Mouse (Mus musculus) lung, postnatal 0 days (tissue): ENCODE measurements at regions not wholly inside any gene's neighbourhood (a gene's known extent, or its start where the extent isn't known, plus 50 kb on each side); places are given as distances from the start of the nearest gene placed in this dataset.

Source experiments
- ATAC-seq: fragments of 200-750 bp; cut with Nextera tagmentation; 2 replicates; pipeline ENCODE4 v1.8.0; 2017; ENCODE audit warnings: moderate library complexity
- DNase-seq: peaks from one replicate; pipeline ENCODE4 v3.0.0-alpha.2; 2016; ENCODE audit warnings: low spot score
- H3K27ac ChIP-seq: fragments of 300-500 bp; sonication (generic); 2 replicates; pipeline ENCODE4 v1.5.1; 2014; ENCODE audit warnings: antibody characterized with exemption, mild to moderate bottlenecking, low read length, mixed read lengths
- H3K27me3 ChIP-seq: fragments of 300-500 bp; sonication (generic); replicated peaks from 2 replicates; pipeline ENCODE4 v1.6.1; 2014; ENCODE audit warnings: low read length, mixed read lengths; ENCODE audit not compliant: insufficient read depth
- H3K36me3 ChIP-seq: fragments of 300-500 bp; sonication (generic); 2 replicates; pipeline ENCODE4 v1.6.1; 2014; ENCODE audit warnings: low read length, mixed read lengths; ENCODE audit not compliant: insufficient read depth
- H3K4me1 ChIP-seq: fragments of 300-500 bp; sonication (generic); 2 replicates; pipeline ENCODE4 v1.6.1; 2014; ENCODE audit warnings: antibody characterized with exemption, low read depth, low read length, mixed read lengths; ENCODE audit not compliant: insufficient read depth
- H3K4me2 ChIP-seq: fragments of 300-500 bp; sonication (generic); replicated peaks from 2 replicates; pipeline ENCODE4 v1.6.1; 2014; ENCODE audit warnings: low read depth, mild to moderate bottlenecking, low read length, moderate library complexity, mixed read lengths
- H3K4me3 ChIP-seq: fragments of 300-500 bp; sonication (generic); 2 replicates; pipeline ENCODE4 v1.5.1; 2014; ENCODE audit warnings: low read depth, low read length
- H3K9ac ChIP-seq: fragments of 300-500 bp; sonication (generic); replicated peaks from 2 replicates; pipeline ENCODE4 v1.6.1; 2014; ENCODE audit warnings: low read depth, mild to moderate bottlenecking
- H3K9me3 ChIP-seq: fragments of 300-500 bp; sonication (generic); 2 replicates; pipeline ENCODE4 v1.6.1; 2016; ENCODE audit warnings: low read length, mixed read lengths
- CTCF ChIP-seq: IDR thresholded peaks from 2 replicates; pipeline ENCODE4 v1.5.1; 2016; ENCODE audit warnings: antibody characterized with exemption, mild to moderate bottlenecking
- EP300 ChIP-seq: IDR thresholded peaks from 2 replicates; pipeline ENCODE4 v1.6.1; 2016; ENCODE audit warnings: antibody characterized with exemption, mild to moderate bottlenecking, control low read depth
- WGBS: fragments of 180-500 bp; shearing (Covaris S2); extraction: QIAGEN DNeasy Blood & Tissue Kit; methylation state at CpG from one replicate; pipeline ENCODE4 v1.1.7; 2014; 5-methylcytosine and 5-hydroxymethylcytosine counted together

DNA sequence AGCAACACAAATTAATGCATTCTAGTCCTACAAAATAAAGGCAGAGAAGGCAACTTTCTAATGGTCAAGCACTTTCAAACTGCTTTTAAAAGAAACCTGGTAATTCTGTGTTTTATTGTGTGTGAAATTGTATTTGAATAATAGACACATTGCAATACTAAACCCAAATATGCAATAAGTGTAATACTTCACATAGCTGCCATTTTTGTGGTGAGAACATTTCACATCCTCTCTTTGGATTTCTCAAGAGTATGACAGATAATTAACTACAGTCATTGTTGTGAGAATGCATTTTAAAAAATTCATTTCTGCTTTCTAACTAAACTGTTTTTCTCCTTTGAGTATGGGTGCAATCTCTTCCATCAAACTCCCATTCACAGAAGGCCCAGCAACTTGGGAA is 256.4 kb downstream of the Sema3d start:
- Histone ChIP-seq H3K9me3 (no peaks in the 10 kb centered on the region), H3K4me3 (no peak overlapping the region), H3K4me2 (no peak overlapping the region), H3K27ac (no peak overlapping the region), H3K4me1 (no peaks in the 10 kb centered on the region), H3K27me3 (no peaks in the 10 kb centered on the region), H3K9ac (no peak overlapping the region), H3K36me3 (no peaks in the 10 kb centered on the region)
- ATAC-seq = no peak
- no peak for DNase-seq
- no peak for TF ChIP-seq EP300
- TF ChIP-seq CTCF = no peak

DNA sequence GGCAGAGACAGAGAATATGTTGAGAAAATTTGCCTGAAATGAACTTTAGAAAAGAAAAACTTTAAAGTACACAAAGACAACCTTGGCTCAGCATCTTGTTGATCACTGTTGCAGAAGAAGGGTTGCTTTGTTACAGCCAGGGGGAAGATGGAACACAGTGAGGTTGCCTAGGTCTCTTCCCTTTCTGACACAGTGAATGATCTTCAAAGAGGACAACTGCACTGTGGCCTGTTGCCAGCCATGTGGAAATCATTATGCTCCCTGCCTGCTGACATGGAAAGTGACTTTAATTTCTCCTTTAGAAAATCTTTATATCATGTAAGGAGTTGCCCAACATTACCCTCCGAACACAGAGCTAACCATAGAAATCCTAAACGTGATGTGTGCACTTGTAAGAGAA is 263.1 kb downstream of the Sema3d start:
- Histone ChIP-seq H3K9ac (no peak overlapping the region), H3K4me3 (no peak overlapping the region), H3K27me3 (no peaks in the 10 kb centered on the region), H3K27ac (no peak overlapping the region), H3K36me3 (no peaks in the 10 kb centered on the region), H3K4me2 (no peak overlapping the region), H3K9me3 (no peaks in the 10 kb centered on the region), H3K4me1 (no peaks in the 10 kb centered on the region)
- DNase-seq (no peak), ATAC-seq (no peak)
- 71% methylated on average over 2 of the region's 2 CpGs for WGBS
- no peak for TF ChIP-seq CTCF
- no peak for TF ChIP-seq EP300

DNA sequence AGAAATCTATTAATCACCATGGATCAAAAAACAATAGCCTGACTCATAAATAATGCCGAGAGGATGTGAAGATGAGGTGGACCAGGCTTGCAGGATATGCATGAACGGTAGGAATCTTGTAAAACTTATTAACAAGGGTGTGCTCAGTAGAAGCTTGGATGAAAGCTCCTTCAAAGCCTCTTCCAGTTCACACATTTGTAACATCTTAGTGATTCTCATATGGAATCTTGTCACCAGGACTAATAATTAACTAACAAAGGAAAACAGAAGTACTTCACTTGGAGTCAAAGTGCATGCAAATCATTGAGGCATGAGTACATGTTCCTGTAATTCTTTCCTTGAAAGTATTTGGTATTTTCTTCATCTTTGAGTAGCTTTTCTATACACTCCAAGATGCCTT is 290.5 kb downstream of the Sema3d start:
- ATAC-seq = no peak
- H3K27me3 ChIP-seq = no peaks in the 10 kb centered on the region
- no peak for TF ChIP-seq CTCF
- no peak for TF ChIP-seq EP300
- H3K4me2 ChIP-seq = no peak overlapping the region
- 76% methylated on average over 2 of the region's 2 CpGs for WGBS
- no peaks in the 10 kb centered on the region for H3K9me3 ChIP-seq
- H3K27ac ChIP-seq = no peak overlapping the region
- H3K36me3 ChIP-seq = no peaks in the 10 kb centered on the region
- H3K9ac ChIP-seq = no peak overlapping the region
- no peak for DNase-seq
- H3K4me3 ChIP-seq = no peak overlapping the region
- no peaks in the 10 kb centered on the region for H3K4me1 ChIP-seq

DNA sequence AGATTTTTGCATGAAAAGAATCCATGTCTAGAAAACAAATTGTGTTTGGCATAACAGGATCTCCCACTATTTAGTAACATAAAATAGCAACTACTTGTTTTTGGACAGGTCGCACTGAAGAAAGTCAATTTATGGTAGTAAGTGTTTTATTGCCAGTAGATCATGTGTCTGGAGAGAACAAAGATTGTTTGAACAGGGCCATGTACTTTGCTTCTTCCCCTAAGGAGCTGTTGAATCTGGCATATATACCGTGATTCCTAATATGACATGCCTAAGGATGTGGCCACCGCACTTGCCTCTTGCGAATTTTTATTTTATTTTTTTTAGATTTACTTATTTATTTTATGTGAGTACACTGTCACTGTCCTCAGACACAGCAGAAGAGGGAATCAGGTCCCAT is 290.9 kb downstream of the Sema3d start:
- Histone ChIP-seq H3K27ac (no peak overlapping the region), H3K4me3 (no peak overlapping the region), H3K9ac (no peak overlapping the region), H3K9me3 (no peaks in the 10 kb centered on the region), H3K27me3 (no peaks in the 10 kb centered on the region), H3K4me2 (no peak overlapping the region), H3K36me3 (no peaks in the 10 kb centered on the region), H3K4me1 (no peaks in the 10 kb centered on the region)
- ATAC-seq (no peak), DNase-seq (no peak)
- TF ChIP-seq CTCF (no peak), EP300 (no peak)
- WGBS = 90% methylated on average over 4 of the region's 4 CpGs

DNA sequence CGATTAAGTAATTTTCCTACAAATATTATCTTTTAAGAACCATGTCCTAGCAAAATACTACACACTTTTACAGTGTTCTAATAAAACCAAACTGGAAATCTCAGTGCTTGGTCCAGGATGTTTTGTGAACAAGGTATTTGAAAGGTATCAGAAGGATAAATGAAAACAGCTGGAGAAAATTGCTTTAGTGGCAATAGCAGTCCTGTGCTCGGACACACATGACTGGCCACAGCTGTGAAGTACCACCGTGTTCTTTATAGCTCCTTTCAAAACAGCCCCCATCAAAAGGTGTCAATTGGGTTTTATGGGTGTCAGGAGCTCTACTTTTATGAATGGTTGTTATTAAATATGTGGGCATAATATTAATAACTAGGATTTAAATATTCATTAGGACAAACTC is 293.5 kb downstream of the Sema3d start:
- no peaks in the 10 kb centered on the region for H3K27me3 ChIP-seq
- H3K4me3 ChIP-seq = no peak overlapping the region
- H3K9me3 ChIP-seq = no peaks in the 10 kb centered on the region
- DNase-seq (no peak), ATAC-seq (no peak)
- no peaks in the 10 kb centered on the region for H3K4me1 ChIP-seq
- WGBS = 60% methylated on average over 3 of the region's 3 CpGs
- no peak overlapping the region for H3K4me2 ChIP-seq
- H3K9ac ChIP-seq = no peak overlapping the region
- no peak overlapping the region for H3K27ac ChIP-seq
- H3K36me3 ChIP-seq = no peaks in the 10 kb centered on the region
- TF ChIP-seq EP300 = no peak
- TF ChIP-seq CTCF = no peak

DNA sequence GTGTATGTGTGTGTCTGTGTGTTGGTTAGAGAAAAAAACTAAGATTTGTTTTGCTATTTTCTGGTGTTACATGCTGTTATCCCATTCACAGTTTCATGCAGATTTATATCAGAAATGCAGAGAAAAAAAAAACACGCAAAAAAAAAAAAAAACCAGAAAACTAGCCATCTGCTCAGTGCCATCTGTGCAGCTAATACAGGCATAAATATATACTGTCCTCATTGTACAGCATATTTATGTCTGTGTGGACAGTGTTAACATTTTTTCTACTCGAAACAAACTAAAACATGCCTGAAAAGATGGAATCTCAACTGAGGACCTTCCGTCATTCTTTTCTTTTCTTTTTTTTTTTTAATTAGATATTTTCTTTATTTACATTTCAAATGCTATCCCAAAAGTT is 331.7 kb downstream of the Sema3d start:
- TF ChIP-seq CTCF = no peak
- TF ChIP-seq EP300 = no peak
- WGBS = 82% methylated on average over 3 of the region's 3 CpGs
- ATAC-seq = no peak

DNA sequence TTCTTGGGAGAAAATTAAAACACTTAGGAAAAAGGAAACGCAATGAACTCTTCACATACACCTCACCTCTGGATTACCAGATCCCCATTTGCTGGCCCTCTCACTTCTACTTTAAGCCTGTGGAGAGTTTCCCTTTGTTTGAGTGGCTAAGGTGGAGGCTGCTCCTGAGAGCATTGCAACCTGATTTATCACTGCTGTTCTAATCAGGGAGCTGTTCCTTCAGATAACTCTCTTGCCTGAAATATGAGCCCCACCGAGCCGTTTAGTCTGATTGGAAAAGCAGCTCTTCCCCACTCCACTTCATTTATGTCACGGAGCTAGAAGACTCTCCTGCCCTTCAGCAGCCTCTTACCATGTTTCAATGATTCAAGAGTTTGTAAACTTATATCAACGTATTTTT is 368.3 kb downstream of the Sema3d start:
- 9% methylated on average over 5 of the region's 5 CpGs for WGBS

More for the DNA sequence above, 331.7 kb downstream of the Sema3d start:
- no peak overlapping the region for H3K27ac ChIP-seq
- no peaks in the 10 kb centered on the region for H3K27me3 ChIP-seq
- H3K4me1 ChIP-seq = no peaks in the 10 kb centered on the region
- DNase-seq = no peak
- 0 out of 2 replicates have a peak, but pooled peaks cover 3% of the 10 kb centered on the region for H3K9me3 ChIP-seq
- H3K36me3 ChIP-seq = no peaks in the 10 kb centered on the region
- H3K4me3 ChIP-seq = no peak overlapping the region
- H3K9ac ChIP-seq = no peak overlapping the region
- H3K4me2 ChIP-seq = no peak overlapping the region

More for the DNA sequence above, 368.3 kb downstream of the Sema3d start:
- no peaks in the 10 kb centered on the region for H3K4me1 ChIP-seq
- no peak overlapping the region for H3K4me3 ChIP-seq
- no peaks in the 10 kb centered on the region for H3K36me3 ChIP-seq
- no peaks in the 10 kb centered on the region for H3K27me3 ChIP-seq
- TF ChIP-seq CTCF = no peak
- no peak for TF ChIP-seq EP300
- no peak overlapping the region for H3K9ac ChIP-seq
- H3K9me3 ChIP-seq = no peaks in the 10 kb centered on the region
- no peak overlapping the region for H3K4me2 ChIP-seq
- no peak for DNase-seq
- no peak for ATAC-seq
- H3K27ac ChIP-seq = no peak overlapping the region
